Mouse (Mus musculus): ENCODE data around the gene 4930447C04Rik. TPM values are rescaled to one million over a fixed set of nuclear protein-coding genes. Genes with fewer than 3 reads are reported as not detected.

Gene 4930447C04Rik
- polyA plus RNA-seq (2015; fragmentation: Nextera tagmentation; extraction: Ambion mirVana), result 2.6 and 3.1 TPM in 2 replicates

GRCm38 (mm10) chr12:72940071-72940821 is at the start of gene 4930447C04Rik:
Gene 4930447C04Rik (minus strand): TSS chr12:72940774.
- Histone ChIP-seq H3K4me3 (peak within 1 kb of the TSS; percentile 21), H3K27ac (replicated peaks) (no peak within 1 kb of the TSS), H3K4me1 (peaks cover 15% of the 10 kb centered on the region), H3K9me3 (no peaks in the 10 kb centered on the region), H3K27me3 (peaks cover 82% of the 10 kb centered on the region), H3K9ac (replicated peaks) (no peak within 1 kb of the TSS), H3K4me2 (replicated peaks) (peak within 1 kb of the TSS; percentile 14; the same call in 1 of the 2 replicates), H3K36me3 (no peaks in the 10 kb centered on the region)
- under 1% methylated on average over 39 of the region's 39 CpGs for WGBS
- no peak for ATAC-seq (replicated peaks)

GRCm38 (mm10) chr12:72983071-72983857 is 42.7 kb upstream of the 4930447C04Rik start:
- ATAC-seq (replicated peaks), result no peak
- WGBS, result 83% methylated on average over 8 of the region's 8 CpGs
- no peak overlapping the region for H3K4me3 ChIP-seq
- no peak overlapping the region for H3K4me2 ChIP-seq (replicated peaks)
- no peaks in the 10 kb centered on the region for H3K9me3 ChIP-seq
- no peaks in the 10 kb centered on the region for H3K36me3 ChIP-seq
- H3K9ac ChIP-seq (replicated peaks), result no peak overlapping the region
- H3K27me3 ChIP-seq, result no peaks in the 10 kb centered on the region
- H3K27ac ChIP-seq (replicated peaks), result no peak overlapping the region
- no peaks in the 10 kb centered on the region for H3K4me1 ChIP-seq

DNA sequence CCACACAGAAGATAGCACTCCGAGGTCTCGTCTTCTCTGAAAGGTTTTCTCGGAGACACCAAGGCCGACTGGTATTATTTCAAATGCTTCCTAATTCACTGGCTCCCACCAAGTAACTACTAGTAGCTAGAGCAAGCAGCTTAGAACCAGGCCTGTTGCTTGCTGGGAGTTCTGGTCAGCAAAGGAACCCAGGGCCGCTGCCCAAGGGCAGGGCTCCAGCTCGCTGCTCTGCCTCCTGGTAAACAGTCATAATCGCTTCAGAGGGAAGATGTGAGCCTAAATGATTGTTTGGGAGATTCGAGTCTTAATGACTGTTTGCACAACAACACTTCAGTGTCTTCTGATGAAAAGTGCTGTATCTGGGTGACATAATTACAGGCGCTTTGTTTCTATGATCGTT is 42.0 kb upstream of the 4930447C04Rik start:
- Histone ChIP-seq H3K27ac (replicated peaks) (no peak overlapping the region), H3K36me3 (no peaks in the 10 kb centered on the region), H3K9me3 (no peaks in the 10 kb centered on the region), H3K4me2 (replicated peaks) (no peak overlapping the region), H3K4me3 (no peak overlapping the region), H3K9ac (replicated peaks) (no peak overlapping the region), H3K27me3 (no peaks in the 10 kb centered on the region), H3K4me1 (no peaks in the 10 kb centered on the region)
- ATAC-seq (replicated peaks), result no peak
- 72% methylated on average over 10 of the region's 10 CpGs for WGBS

DNA sequence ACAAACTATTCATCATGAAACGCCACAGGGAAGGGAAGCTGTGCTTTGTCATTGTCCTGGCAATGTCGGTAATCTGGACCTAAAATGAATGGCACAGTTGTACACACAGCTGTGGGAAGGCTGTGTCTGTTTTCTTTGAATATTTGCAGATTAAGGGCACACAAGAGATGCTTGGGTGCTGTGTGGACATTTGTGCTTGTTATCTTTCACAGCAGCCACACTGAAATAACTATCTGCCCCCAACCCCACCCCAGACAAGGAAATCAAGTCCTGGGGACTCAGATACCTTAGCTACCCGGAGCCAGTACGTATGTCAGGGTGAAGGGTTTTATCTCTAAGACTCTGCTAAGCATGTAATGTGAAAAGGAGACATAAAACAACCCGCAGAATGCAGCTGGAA is 38.7 kb upstream of the 4930447C04Rik start:
- Histone ChIP-seq H3K9me3 (no peaks in the 10 kb centered on the region), H3K4me1 (0 out of 2 replicates have a peak, but pooled peaks cover 5% of the 10 kb centered on the region), H3K36me3 (no peaks in the 10 kb centered on the region), H3K9ac (replicated peaks) (no peak overlapping the region), H3K4me2 (replicated peaks) (no peak overlapping the region), H3K4me3 (no peak overlapping the region), H3K27ac (replicated peaks) (no peak overlapping the region), H3K27me3 (peaks cover 12% of the 10 kb centered on the region)
- no peak for ATAC-seq (replicated peaks)
- 79% methylated on average over 5 of the region's 5 CpGs for WGBS

DNA sequence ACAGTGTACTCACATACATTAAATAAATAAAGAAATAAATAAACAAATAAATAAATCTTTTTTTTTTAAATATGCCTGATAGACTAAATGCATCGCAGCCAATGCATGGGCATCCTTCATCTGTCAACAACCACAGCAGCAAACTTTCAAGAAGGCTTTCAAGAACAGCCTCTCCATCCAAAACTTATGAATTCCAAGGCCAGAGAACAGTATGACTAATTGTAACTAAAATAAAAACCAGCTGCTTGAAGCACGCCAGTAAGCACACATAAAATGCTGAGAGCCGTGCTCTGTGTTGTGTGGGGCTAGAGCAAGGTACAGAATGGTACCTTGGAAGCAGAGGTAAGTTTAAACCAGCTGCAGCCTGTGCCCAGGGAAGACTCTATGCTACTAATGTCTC is 37.3 kb upstream of the 4930447C04Rik start:
- Histone ChIP-seq H3K27ac (replicated peaks) (no peak overlapping the region), H3K27me3 (peaks cover 23% of the 10 kb centered on the region), H3K9me3 (no peaks in the 10 kb centered on the region), H3K4me3 (no peak overlapping the region), H3K9ac (replicated peaks) (no peak overlapping the region), H3K36me3 (no peaks in the 10 kb centered on the region), H3K4me1 (0 out of 2 replicates have a peak, but pooled peaks cover 5% of the 10 kb centered on the region), H3K4me2 (replicated peaks) (no peak overlapping the region)
- no peak for ATAC-seq (replicated peaks)
- 88% methylated on average over 3 of the region's 3 CpGs for WGBS

DNA sequence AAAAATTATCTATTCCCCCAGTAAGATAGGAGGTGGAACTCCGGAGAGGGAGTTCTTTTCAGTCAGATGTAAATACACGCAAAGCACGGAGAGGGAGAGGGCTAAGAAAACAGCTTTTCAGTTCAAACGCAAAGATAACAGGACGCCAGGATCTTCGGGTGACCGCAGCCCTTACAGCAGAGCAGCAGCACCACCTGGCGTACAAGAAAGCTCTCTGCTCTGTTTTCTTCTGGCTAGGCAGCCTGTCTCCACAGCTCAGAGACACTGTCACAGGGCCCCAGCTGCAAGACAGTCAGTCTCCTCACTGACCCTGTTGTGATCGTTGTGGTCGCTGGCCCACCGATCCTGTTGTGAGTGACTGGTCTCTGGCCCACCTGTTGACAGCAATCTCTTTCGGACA is 36.1 kb upstream of the 4930447C04Rik start:
- Histone ChIP-seq H3K9ac (replicated peaks) (no peak overlapping the region), H3K36me3 (no peaks in the 10 kb centered on the region), H3K9me3 (no peaks in the 10 kb centered on the region), H3K4me3 (no peak overlapping the region), H3K27ac (replicated peaks) (no peak overlapping the region), H3K4me1 (0 out of 2 replicates have a peak, but pooled peaks cover 5% of the 10 kb centered on the region), H3K4me2 (replicated peaks) (0 out of 2 replicates have a peak overlapping the region, but pooled peaks have one; percentile 19), H3K27me3 (peaks cover 30% of the 10 kb centered on the region)
- WGBS, result 2% methylated on average over 12 of the region's 12 CpGs
- ATAC-seq (replicated peaks), result peak; percentile 61; the same call in 1 of the 2 replicates

DNA sequence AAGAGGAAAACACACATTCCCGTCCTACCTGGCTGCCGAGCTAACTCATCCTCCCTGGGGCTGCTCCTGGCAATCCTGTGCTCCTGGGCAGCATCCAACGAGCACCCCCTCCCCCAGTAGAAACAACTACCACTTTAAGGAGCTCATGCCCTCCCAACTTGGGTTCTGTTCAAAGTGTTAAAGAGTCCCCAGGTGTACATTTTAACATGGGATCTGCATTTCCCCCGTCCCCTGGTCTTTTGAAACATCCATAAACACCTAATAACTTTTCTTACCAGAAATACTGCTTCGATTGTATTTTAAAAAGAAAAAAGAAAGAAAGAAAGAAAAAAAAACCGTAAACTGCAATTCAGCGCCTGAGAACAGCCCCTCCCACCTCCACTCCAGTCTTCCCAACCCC is 35.6 kb upstream of the 4930447C04Rik start:
- Histone ChIP-seq H3K36me3 (no peaks in the 10 kb centered on the region), H3K4me3 (no peak overlapping the region), H3K4me1 (0 out of 2 replicates have a peak, but pooled peaks cover 5% of the 10 kb centered on the region), H3K9me3 (no peaks in the 10 kb centered on the region), H3K27me3 (peaks cover 34% of the 10 kb centered on the region), H3K9ac (replicated peaks) (no peak overlapping the region), H3K27ac (replicated peaks) (no peak overlapping the region), H3K4me2 (replicated peaks) (0 out of 2 replicates have a peak overlapping the region, but pooled peaks have one; percentile 19)
- WGBS, result 6% methylated on average over 7 of the region's 7 CpGs
- no peak for ATAC-seq (replicated peaks)

DNA sequence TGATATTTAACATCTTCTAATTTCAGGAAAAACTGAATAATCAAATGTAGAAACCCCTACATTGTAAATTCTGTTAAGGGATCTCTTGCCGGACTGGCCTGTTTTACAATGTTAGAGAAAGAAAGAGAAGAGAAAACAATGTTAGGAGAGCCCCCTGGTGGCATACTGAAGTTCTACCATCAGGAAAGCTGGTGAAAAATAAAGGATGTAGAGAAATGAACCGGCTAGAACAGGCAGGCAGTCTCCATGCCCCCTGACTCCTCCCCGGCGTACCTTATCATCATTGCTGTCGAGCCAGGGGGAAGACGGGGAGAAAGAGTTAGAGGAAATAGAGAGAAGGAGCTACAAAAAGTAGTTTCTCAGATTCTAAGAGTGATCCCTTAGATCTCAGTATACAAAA is 32.6 kb upstream of the 4930447C04Rik start:
- Histone ChIP-seq H3K9ac (replicated peaks) (no peak overlapping the region), H3K27ac (replicated peaks) (no peak overlapping the region), H3K27me3 (peaks cover 47% of the 10 kb centered on the region), H3K4me3 (no peak overlapping the region), H3K4me1 (0 out of 2 replicates have a peak, but pooled peaks cover 5% of the 10 kb centered on the region), H3K36me3 (no peaks in the 10 kb centered on the region), H3K9me3 (no peaks in the 10 kb centered on the region), H3K4me2 (replicated peaks) (no peak overlapping the region)
- no peak for ATAC-seq (replicated peaks)
- 12% methylated on average over 6 of the region's 6 CpGs for WGBS

- Histone ChIP-seq H3K27me3 (peaks cover 42% of the 10 kb centered on the region), H3K4me3 (no peak overlapping the region), H3K4me2 (replicated peaks) (no peak overlapping the region), H3K4me1 (no peaks in the 10 kb centered on the region), H3K9me3 (no peaks in the 10 kb centered on the region), H3K27ac (replicated peaks) (no peak overlapping the region), H3K36me3 (no peaks in the 10 kb centered on the region), H3K9ac (replicated peaks) (no peak overlapping the region)
- no peak for ATAC-seq (replicated peaks)
- WGBS, result 67% methylated on average over 14 of the region's 14 CpGs
These were observed 30.0 kb upstream of the 4930447C04Rik start for GRCm38 (mm10) chr12:72970620-72971019.

DNA sequence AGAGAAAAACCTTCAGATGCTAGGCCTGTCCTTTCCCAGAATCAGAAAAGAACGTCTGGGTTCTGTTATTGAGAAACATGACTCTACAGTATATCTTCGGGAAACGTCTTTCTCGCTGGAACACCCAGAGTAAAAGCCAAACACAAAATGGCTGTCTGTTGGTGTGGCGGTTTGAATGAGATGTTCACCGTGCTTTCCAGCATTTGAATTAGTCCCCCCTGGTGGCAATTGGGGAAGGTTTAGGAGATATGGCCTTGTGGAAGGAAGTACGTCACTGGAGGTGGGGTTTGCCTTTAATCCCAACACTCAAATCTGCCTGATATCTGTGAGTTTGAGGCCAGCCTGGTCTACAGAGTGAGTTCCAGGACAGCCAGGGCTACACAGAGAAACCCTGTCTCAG is 27.0 kb upstream of the 4930447C04Rik start:
- ATAC-seq (replicated peaks), result no peak
- 87% methylated on average over 7 of the region's 7 CpGs for WGBS

GRCm38 (mm10) chr12:72962761-72963160 is 22.2 kb upstream of the 4930447C04Rik start:
- no peak overlapping the region for H3K9ac ChIP-seq (replicated peaks)
- ATAC-seq (replicated peaks), result no peak
- no peaks in the 10 kb centered on the region for H3K36me3 ChIP-seq
- H3K4me3 ChIP-seq, result no peak overlapping the region
- peaks cover 3% of the 10 kb centered on the region; the same call in 1 of the 2 replicates for H3K27me3 ChIP-seq
- WGBS, result 67% methylated on average over 6 of the region's 6 CpGs
- no peaks in the 10 kb centered on the region for H3K9me3 ChIP-seq
- H3K4me1 ChIP-seq, result no peaks in the 10 kb centered on the region
- no peak overlapping the region for H3K27ac ChIP-seq (replicated peaks)
- H3K4me2 ChIP-seq (replicated peaks), result no peak overlapping the region

More for the DNA sequence above, 27.0 kb upstream of the 4930447C04Rik start:
- H3K4me3 ChIP-seq, result no peak overlapping the region
- H3K36me3 ChIP-seq, result no peaks in the 10 kb centered on the region
- peaks cover 27% of the 10 kb centered on the region for H3K27me3 ChIP-seq
- H3K4me1 ChIP-seq, result no peaks in the 10 kb centered on the region
- no peak overlapping the region for H3K27ac ChIP-seq (replicated peaks)
- H3K9me3 ChIP-seq, result no peaks in the 10 kb centered on the region
- no peak overlapping the region for H3K9ac ChIP-seq (replicated peaks)
- H3K4me2 ChIP-seq (replicated peaks), result no peak overlapping the region

DNA sequence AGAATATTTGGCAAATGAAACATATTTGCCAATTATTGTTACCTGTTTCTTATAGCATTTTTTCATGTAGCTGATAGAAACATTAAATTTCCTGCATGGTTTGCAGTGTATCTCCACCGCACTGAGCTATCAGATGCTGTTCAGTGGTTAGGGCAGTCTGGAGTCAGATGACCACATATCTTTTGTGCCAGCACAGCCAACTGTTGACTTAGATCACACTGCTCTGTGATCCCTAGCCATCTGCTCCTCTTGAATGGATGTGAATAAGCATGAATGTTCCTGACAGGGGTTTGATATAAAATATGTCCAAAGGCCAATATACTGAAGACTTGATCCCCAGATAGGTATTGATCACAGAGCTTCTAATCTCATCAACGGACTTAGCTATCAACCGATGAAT is 17.9 kb upstream of the 4930447C04Rik start:
- no peaks in the 10 kb centered on the region for H3K36me3 ChIP-seq

More for the DNA sequence above, 17.9 kb upstream of the 4930447C04Rik start:
- Histone ChIP-seq H3K9me3 (no peaks in the 10 kb centered on the region), H3K27me3 (peaks cover 11% of the 10 kb centered on the region; the same call in 1 of the 2 replicates), H3K9ac (replicated peaks) (no peak overlapping the region), H3K4me1 (no peaks in the 10 kb centered on the region), H3K4me2 (replicated peaks) (no peak overlapping the region), H3K27ac (replicated peaks) (no peak overlapping the region), H3K4me3 (no peak overlapping the region)
- WGBS, result 97% methylated on average over 3 of the region's 3 CpGs
- ATAC-seq (replicated peaks), result no peak
